Mouse (Mus musculus) brown adipose tissue, adult 24 weeks (tissue): ENCODE results near the gene Fam169b. TPM values are rescaled to one million over a fixed set of nuclear protein-coding genes. Genes with fewer than 3 reads are reported as not detected.
"Not testable (repeated sequence)": the region's sequence is repeated elsewhere in the genome, so short reads cannot be mapped to it uniquely, and the experiment has no call there.

Experiments used
- H3K27ac ChIP-seq: fragments of 200-500 bp; replicated peaks from 2 replicates; pipeline ENCODE4 v1.5.1; 2012; ENCODE audit warnings: low read depth, mild to moderate bottlenecking, low read length
- H3K4me1 ChIP-seq: fragments of 200-500 bp; 2 replicates; pipeline ENCODE4 v1.6.1; 2012; ENCODE audit warnings: low read length, mixed read lengths; ENCODE audit not compliant: control insufficient read depth, insufficient read depth, insufficient read length
- H3K4me3 ChIP-seq: fragments of 200-500 bp; 2 replicates; pipeline ENCODE4 v1.5.1; 2012; ENCODE audit warnings: low read depth, mild to moderate bottlenecking, low read length, moderate library complexity; ENCODE audit not compliant: insufficient read depth
- polyA plus RNA-seq: library from polyadenylated mRNA; stranded (reverse); fragments of >200 nt; gene quantifications from 2 replicates; pipeline ENCODE4 v1.2.4, GENCODE M21; 2012; ENCODE audit not compliant: missing spikeins, insufficient read depth, insufficient read length

Fam169b gene
- polyA plus RNA-seq, 1 experiment, result not detected

DNA sequence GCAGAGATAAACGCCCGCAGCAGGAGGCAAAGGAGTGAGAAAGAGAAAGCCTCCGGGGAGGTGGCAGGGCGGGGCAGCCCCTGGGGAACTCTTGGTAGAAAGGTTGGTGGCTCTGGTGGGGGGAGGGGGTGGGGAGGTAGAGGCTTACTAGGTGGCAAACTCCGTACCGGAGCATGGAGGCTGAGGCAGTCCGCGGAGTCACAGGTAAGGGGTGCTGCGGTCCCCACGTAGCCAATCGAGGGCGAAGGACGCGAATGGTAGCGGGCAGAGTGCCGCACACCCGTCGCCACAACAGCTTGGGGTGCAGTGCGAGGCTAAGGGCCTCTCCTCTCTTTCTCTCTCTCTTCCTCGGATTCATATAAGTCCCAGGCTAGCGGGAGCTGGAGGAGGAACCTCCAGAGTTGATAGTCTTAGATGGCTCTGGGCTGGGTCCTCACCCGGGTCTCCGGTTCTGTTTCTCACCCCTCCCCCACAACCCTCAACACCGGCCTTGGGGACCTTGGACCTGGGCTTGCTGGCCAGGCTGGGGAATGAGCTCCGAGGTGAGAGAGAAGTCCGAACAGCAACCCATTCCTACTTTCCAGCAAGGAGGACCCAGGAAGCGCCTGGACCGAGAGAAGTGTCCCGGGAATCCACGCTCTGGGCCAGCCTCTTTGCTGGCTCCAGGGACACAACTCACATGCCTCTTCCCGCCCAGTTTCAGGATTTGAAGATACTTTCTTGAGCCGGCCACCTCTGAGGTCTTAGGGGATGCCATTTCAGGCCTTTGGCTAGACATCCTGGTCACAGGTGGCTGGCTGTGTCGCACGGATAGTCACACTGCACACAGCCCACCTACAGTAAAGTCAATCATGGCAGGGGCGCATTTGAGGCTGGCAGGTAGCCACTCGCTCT lies 2.4 kb downstream of the Fam169b start:
- H3K4me3 ChIP-seq, result peak overlapping the region; percentile 48
- H3K4me1 ChIP-seq, result peaks cover 7% of the 10 kb centered on the region; the same call in 1 of the 2 replicates
- H3K27ac ChIP-seq, result no peak overlapping the region

- no peak overlapping the region for H3K27ac ChIP-seq
- H3K4me3 ChIP-seq, result no peak overlapping the region
- H3K4me1 ChIP-seq, result peaks cover 8% of the 10 kb centered on the region; the same call in 1 of the 2 replicates
Observed at GRCm38 (mm10) chr7:68277054-68277896, 3.6 kb downstream of the Fam169b start.

- no peak overlapping the region for H3K27ac ChIP-seq
- no peak overlapping the region for H3K4me3 ChIP-seq
- H3K4me1 ChIP-seq, result peaks cover 9% of the 10 kb centered on the region; the same call in 1 of the 2 replicates
Observed at GRCm38 (mm10) chr7:68277897-68278270, 4.2 kb downstream of the Fam169b start.

DNA sequence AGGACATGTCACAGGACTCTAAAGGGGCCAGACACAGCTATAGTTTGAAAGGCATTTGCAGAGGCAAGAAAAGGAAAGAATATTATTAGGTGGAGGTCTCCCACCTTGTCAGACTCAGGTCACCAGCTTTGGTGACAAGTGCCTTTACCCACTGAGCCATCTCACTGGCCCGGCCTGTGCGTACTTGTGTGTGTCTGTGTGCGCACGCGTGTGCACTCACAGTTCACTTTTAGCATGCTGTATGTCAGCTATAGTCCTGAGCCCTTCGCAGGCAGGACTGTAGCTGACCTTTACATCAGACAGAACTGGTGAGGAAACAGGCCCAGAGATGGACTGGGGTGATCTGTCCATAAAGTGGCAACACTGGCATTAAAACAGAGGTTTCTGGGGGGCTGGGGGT lies 4.7 kb downstream of the Fam169b start:
- H3K4me1 ChIP-seq, result peaks cover 9% of the 10 kb centered on the region; the same call in 1 of the 2 replicates
- H3K4me3 ChIP-seq, result no peak overlapping the region
- H3K27ac ChIP-seq, result no peak overlapping the region

GRCm38 (mm10) chr7:68278908-68279307 lies 5.3 kb downstream of the Fam169b start:
- Histone ChIP-seq H3K27ac (no peak overlapping the region), H3K4me1 (peaks cover 9% of the 10 kb centered on the region; the same call in 1 of the 2 replicates), H3K4me3 (no peak overlapping the region)

DNA sequence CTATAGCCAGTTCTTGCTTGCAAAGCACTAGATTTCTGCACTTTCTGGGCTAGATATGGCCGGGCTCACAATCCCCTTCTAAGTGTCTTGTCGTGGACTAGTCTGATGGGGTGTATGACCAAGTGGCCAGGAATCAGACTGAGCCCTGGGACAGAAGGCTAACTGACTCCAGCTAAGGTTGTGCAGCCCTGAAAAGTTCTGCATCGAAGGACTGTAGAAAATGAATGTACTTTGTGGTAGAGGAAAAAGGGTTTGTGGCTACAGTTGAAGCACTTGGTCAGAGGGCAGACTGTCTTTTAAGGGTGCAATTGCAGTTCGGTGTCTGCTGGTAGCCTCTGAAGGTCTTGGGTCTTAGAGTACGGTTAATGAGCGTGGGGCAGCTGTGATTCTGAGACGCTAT lies 5.8 kb downstream of the Fam169b start:
- Histone ChIP-seq H3K4me3 (no peak overlapping the region), H3K27ac (no peak overlapping the region), H3K4me1 (peaks cover 9% of the 10 kb centered on the region; the same call in 1 of the 2 replicates)

- Histone ChIP-seq H3K4me3 (no peak overlapping the region), H3K27ac (no peak overlapping the region), H3K4me1 (peaks cover 9% of the 10 kb centered on the region)
Observed at GRCm38 (mm10) chr7:68280352-68280869, 6.8 kb downstream of the Fam169b start.

DNA sequence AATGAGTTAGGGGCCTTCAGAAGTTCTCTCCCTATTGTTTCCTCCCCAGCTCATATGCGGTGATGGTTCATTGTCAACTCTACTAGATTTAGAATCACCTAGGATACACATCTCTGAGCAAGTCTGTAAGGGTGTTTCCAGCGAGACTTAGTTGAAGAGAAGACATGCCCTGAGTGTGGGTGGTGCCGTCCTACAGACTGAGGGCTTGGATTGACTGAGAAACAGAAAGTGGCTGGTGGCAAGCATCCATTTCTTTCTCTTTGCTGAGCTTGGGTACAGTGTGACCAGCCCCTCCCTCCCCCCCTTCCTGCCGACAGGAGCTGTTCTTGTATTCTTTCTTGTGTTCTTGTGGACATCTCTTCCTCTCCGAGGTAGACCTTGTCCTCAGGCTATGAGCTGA lies 7.7 kb downstream of the Fam169b start:
- peaks cover 8% of the 10 kb centered on the region; the same call in 1 of the 2 replicates for H3K4me1 ChIP-seq
- no peak overlapping the region for H3K27ac ChIP-seq
- no peak overlapping the region for H3K4me3 ChIP-seq

DNA sequence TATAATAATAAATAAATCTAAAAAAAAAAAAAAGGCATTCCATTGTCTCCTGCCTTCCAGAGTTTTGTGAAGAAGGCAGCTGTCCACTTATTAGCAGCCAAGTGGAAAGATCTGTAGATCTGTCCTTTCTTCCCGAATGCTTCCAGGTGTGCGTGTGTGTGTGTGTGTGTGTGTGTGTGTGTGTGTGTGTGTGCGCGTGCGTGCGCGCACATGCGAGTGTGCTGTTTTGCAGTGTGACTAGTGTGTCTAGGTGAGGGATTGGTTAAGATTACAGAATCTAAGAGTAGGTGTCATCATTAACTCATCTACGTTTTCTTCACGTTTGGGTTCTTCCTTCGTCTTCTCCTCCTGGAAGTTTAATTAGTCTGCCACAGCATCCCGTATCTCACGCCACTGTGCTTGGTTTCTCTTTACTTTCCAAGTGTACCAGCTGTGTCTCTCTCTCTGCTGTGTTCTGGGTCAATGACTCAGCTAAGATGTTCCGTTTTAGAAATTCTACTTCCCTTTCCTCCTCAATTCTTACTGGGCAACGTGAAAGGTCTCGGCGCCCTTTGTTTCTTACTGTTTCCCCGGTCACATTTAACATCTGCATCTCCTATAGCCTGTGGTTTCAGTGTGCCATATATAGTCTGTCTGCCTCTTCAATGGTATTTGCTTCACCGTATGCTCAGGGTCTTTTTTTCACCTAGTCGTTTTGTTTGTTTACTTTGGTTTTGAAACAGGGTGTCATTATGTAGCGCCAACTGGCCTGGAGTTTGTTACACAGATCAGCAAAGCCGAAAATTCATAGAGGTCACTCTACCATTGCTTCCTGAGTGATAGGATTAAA lies 8.9 kb downstream of the Fam169b start:
- H3K4me3 ChIP-seq, result no peak overlapping the region
- H3K4me1 ChIP-seq, result peaks cover 7% of the 10 kb centered on the region; the same call in 1 of the 2 replicates
- H3K27ac ChIP-seq, result no peak overlapping the region

GRCm38 (mm10) chr7:68283133-68283520 lies 9.5 kb downstream of the Fam169b start:
- not testable (repeated sequence) for H3K27ac ChIP-seq, H3K4me1 ChIP-seq, H3K4me3 ChIP-seq

GRCm38 (mm10) chr7:68283776-68284175 lies 10.1 kb downstream of the Fam169b start:
- Histone ChIP-seq H3K4me1 (peaks cover 7% of the 10 kb centered on the region; the same call in 1 of the 2 replicates), H3K27ac (no peak overlapping the region), H3K4me3 (no peak overlapping the region)

DNA sequence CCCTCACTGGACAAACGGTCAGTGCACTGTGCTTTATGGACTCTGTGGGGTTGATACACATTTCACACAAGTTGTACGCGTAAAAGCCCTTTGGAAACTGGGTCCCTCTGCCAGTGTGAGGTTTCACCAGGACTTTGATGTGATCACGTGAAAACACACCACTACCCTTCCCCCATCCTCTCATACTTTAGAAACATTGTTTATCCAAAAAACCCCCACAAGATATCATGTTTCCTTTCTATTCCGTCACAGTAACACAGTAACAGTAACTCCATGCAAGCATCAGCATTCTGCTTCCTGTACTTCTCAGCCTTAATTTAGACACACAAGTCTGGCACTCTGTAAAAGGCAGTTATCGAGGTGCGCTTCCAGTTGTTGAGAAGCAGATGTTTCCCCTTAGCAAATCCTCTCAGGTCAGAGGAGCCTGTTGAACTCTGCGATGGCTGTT lies 12.2 kb downstream of the Fam169b start:
- peak overlapping the region; percentile 62 for H3K27ac ChIP-seq
- no peak overlapping the region for H3K4me3 ChIP-seq
- peaks cover 7% of the 10 kb centered on the region; the same call in 1 of the 2 replicates for H3K4me1 ChIP-seq

- 0 out of 2 replicates have a peak overlapping the region, but pooled peaks have one; percentile 62 for H3K27ac ChIP-seq
- peaks cover 7% of the 10 kb centered on the region; the same call in 1 of the 2 replicates for H3K4me1 ChIP-seq
- H3K4me3 ChIP-seq, result no peak overlapping the region
Observed at GRCm38 (mm10) chr7:68286526-68287481, 13.2 kb downstream of the Fam169b start.
